Mouse (Mus musculus) hindbrain, postnatal 0 days (tissue): ENCODE results near the gene Herc3. TPM values are rescaled to one million over a fixed set of nuclear protein-coding genes. Genes with fewer than 3 reads are reported as not detected.
"Not testable (repeated sequence)": the region's sequence is repeated elsewhere in the genome, so short reads cannot be mapped to it uniquely, and the experiment has no call there.

ENCODE experiments used
- ATAC-seq: fragments of 200-750 bp; cut with Nextera tagmentation; 2 replicates; pipeline ENCODE4 v1.8.0; 2017; ENCODE audit warnings: mild to moderate bottlenecking, moderate TSS enrichment, moderate library complexity
- DNase-seq: peaks from one replicate; pipeline ENCODE4 v3.0.0-alpha.2; 2015; ENCODE audit warnings: low spot score
- H3K27ac ChIP-seq: fragments of 300-500 bp; sonication (generic); 2 replicates; pipeline ENCODE4 v1.5.1; 2014; ENCODE audit warnings: mild to moderate bottlenecking
- H3K27me3 ChIP-seq: fragments of 300-500 bp; sonication (generic); 2 replicates; pipeline ENCODE4 v1.6.1; 2014; ENCODE audit warnings: low read length, mixed read lengths; ENCODE audit not compliant: insufficient read depth
- H3K36me3 ChIP-seq: fragments of 300-500 bp; sonication (generic); 2 replicates; pipeline ENCODE4 v1.6.1; 2014; ENCODE audit warnings: low read length, mixed read lengths; ENCODE audit not compliant: insufficient read depth
- H3K4me1 ChIP-seq: fragments of 300-500 bp; sonication (generic); 2 replicates; pipeline ENCODE4 v1.6.1; 2014; ENCODE audit warnings: antibody characterized with exemption, low read length, mixed read lengths; ENCODE audit not compliant: insufficient read depth
- H3K4me2 ChIP-seq: fragments of 300-500 bp; sonication (generic); 2 replicates; pipeline ENCODE4 v1.6.1; 2014; ENCODE audit warnings: low read depth, mild to moderate bottlenecking, low read length, moderate library complexity, mixed read lengths
- H3K4me3 ChIP-seq: fragments of 300-500 bp; sonication (generic); 2 replicates; pipeline ENCODE4 v1.5.1; 2014; ENCODE audit warnings: low read length
- H3K9ac ChIP-seq: fragments of 300-500 bp; sonication (generic); replicated peaks from 2 replicates; pipeline ENCODE4 v1.6.1; 2014; ENCODE audit warnings: mild to moderate bottlenecking, low read length, moderate library complexity, mixed read lengths
- H3K9me3 ChIP-seq: fragments of 300-500 bp; sonication (generic); 2 replicates; pipeline ENCODE4 v1.6.1; 2016; ENCODE audit warnings: low read length, mixed read lengths
- CTCF ChIP-seq: IDR thresholded peaks from 2 replicates; pipeline ENCODE4 v1.5.1; 2016; ENCODE audit warnings: antibody characterized with exemption, control low read depth, low read depth
- WGBS: fragments of 180-500 bp; shearing (Covaris S2); extraction: QIAGEN DNeasy Blood & Tissue Kit; methylation state at CpG from one replicate; pipeline ENCODE4 v1.1.7; 2014; 5-methylcytosine and 5-hydroxymethylcytosine counted together
- polyA plus RNA-seq: library from polyadenylated mRNA; unstranded; fragments of >200 nt; fragmentation: Nextera tagmentation; extraction: Ambion mirVana; gene quantifications from 2 replicates; pipeline ENCODE4 v1.2.1, GENCODE M21; 2015
- total RNA-seq: library from RNA; depleted of rRNA; stranded (reverse); fragments of >200 nt; gene quantifications from 2 replicates; pipeline ENCODE4 v1.2.3, GENCODE M21; 2014; rRNA removed

The Herc3 gene
- 105 and 140 TPM in 2 replicates for total RNA-seq
- 35.1 and 36.8 TPM in 2 replicates for polyA plus RNA-seq

- no peaks in the 10 kb centered on the region for H3K36me3 ChIP-seq
- peak within 1 kb of the TSS; percentile 86 for H3K9ac ChIP-seq
- ATAC-seq (peak; percentile 88), DNase-seq (peak; percentile 82)
- peak within 1 kb of the TSS; percentile 86 for H3K27ac ChIP-seq
- H3K27me3 ChIP-seq: no peaks in the 10 kb centered on the region
- H3K9me3 ChIP-seq: no peaks in the 10 kb centered on the region
- H3K4me2 ChIP-seq: peak within 1 kb of the TSS; percentile 67
- TF ChIP-seq CTCF: 0 out of 2 replicates have a peak, but pooled peaks have one; percentile 1
- under 1% methylated on average over 69 of the region's 83 CpGs for WGBS
- peaks cover 8% of the 10 kb centered on the region; the same call in 1 of the 2 replicates for H3K4me1 ChIP-seq
- H3K4me3 ChIP-seq: peak within 1 kb of the TSS; percentile 93
These were observed at the start of gene Herc3 for GRCm38 (mm10) chr6:58831232-58832009. Herc3 (plus strand) TSS chr6:58831465.

GRCm38 (mm10) chr6:58801394-58801793 lies 29.9 kb upstream of the Herc3 start:
- DNase-seq (no peak), ATAC-seq (no peak)
- H3K27me3 ChIP-seq: no peaks in the 10 kb centered on the region
- no peaks in the 10 kb centered on the region for H3K4me1 ChIP-seq
- no peak overlapping the region for H3K27ac ChIP-seq
- no peak overlapping the region for H3K4me2 ChIP-seq
- H3K9ac ChIP-seq: no peak overlapping the region
- H3K9me3 ChIP-seq: no peaks in the 10 kb centered on the region
- no peaks in the 10 kb centered on the region for H3K36me3 ChIP-seq
- no peak for TF ChIP-seq CTCF
- H3K4me3 ChIP-seq: no peak overlapping the region

GRCm38 (mm10) chr6:58814381-58814780 lies 16.9 kb upstream of the Herc3 start:
- Histone ChIP-seq H3K27me3 (no peaks in the 10 kb centered on the region), H3K36me3 (no peaks in the 10 kb centered on the region), H3K4me1 (no peaks in the 10 kb centered on the region), H3K27ac (no peak overlapping the region), H3K9ac (no peak overlapping the region), H3K4me2 (no peak overlapping the region), H3K4me3 (no peak overlapping the region), H3K9me3 (no peaks in the 10 kb centered on the region)
- no peak for ATAC-seq
- TF ChIP-seq CTCF: no peak
- no peak for DNase-seq

- not testable (repeated sequence) for DNase-seq, H3K27me3 ChIP-seq, H3K9ac ChIP-seq, H3K4me2 ChIP-seq, H3K9me3 ChIP-seq, H3K27ac ChIP-seq, H3K36me3 ChIP-seq, ATAC-seq, H3K4me3 ChIP-seq, H3K4me1 ChIP-seq
- 99% methylated on average over 5 of the region's 11 CpGs for WGBS
These were observed 14.2 kb upstream of the Herc3 start for GRCm38 (mm10) chr6:58817037-58817436.

GRCm38 (mm10) chr6:58825619-58826018 lies 5.6 kb upstream of the Herc3 start:
- Histone ChIP-seq H3K9me3 (no peaks in the 10 kb centered on the region), H3K4me1 (no peaks in the 10 kb centered on the region), H3K4me2 (no peak overlapping the region), H3K4me3 (no peak overlapping the region), H3K27me3 (no peaks in the 10 kb centered on the region), H3K27ac (no peak overlapping the region), H3K9ac (no peak overlapping the region), H3K36me3 (no peaks in the 10 kb centered on the region)
- DNase-seq (no peak), ATAC-seq (no peak)
- 90% methylated on average over 2 of the region's 2 CpGs for WGBS
- TF ChIP-seq CTCF: no peak

- H3K27me3 ChIP-seq: no peaks in the 10 kb centered on the region
- WGBS: 93% methylated on average over 2 of the region's 2 CpGs
- H3K4me2 ChIP-seq: no peak overlapping the region
- H3K4me1 ChIP-seq: no peaks in the 10 kb centered on the region
- ATAC-seq: no peak
- H3K27ac ChIP-seq: no peak overlapping the region
- no peaks in the 10 kb centered on the region for H3K9me3 ChIP-seq
- no peak for DNase-seq
- no peak for TF ChIP-seq CTCF
- H3K36me3 ChIP-seq: no peaks in the 10 kb centered on the region
- H3K4me3 ChIP-seq: no peak overlapping the region
- no peak overlapping the region for H3K9ac ChIP-seq
These were observed 5.2 kb upstream of the Herc3 start for GRCm38 (mm10) chr6:58826089-58826488.

- no peak overlapping the region for H3K27ac ChIP-seq
- no peak overlapping the region for H3K4me2 ChIP-seq
- no peak overlapping the region for H3K9ac ChIP-seq
- DNase-seq: no peak
- 83% methylated on average over 1 of the region's 1 CpGs for WGBS
- ATAC-seq: no peak
- H3K27me3 ChIP-seq: no peaks in the 10 kb centered on the region
- no peaks in the 10 kb centered on the region for H3K36me3 ChIP-seq
- TF ChIP-seq CTCF: no peak
- H3K4me1 ChIP-seq: peaks cover 8% of the 10 kb centered on the region; the same call in 1 of the 2 replicates
- no peak overlapping the region for H3K4me3 ChIP-seq
- H3K9me3 ChIP-seq: no peaks in the 10 kb centered on the region
These were observed 2.7 kb upstream of the Herc3 start for GRCm38 (mm10) chr6:58828582-58828981.
